Mouse (Mus musculus): Measurements from ENCODE around the gene Mtmr11. TPM values are rescaled to one million over a fixed set of nuclear protein-coding genes. Genes with fewer than 3 reads are reported as not detected.
A peak's percentile ranks its signal among the peaks of the same experiment; 100 is the strongest.
"Not testable (repeated sequence)": the region's sequence is repeated elsewhere in the genome, so short reads cannot be mapped to it uniquely, and the experiment has no call there.

Gene Mtmr11
- polyA plus RNA-seq, 1 experiment from 2014 or later, result 26.6 TPM

GRCm38 (mm10) chr3:96219191-96219641 is 57.4 kb downstream of the Mtmr11 start:
- under 1% methylated on average over 12 of the region's 12 CpGs for WGBS
- no peaks in the 10 kb centered on the region for H3K36me3 ChIP-seq
- ATAC-seq (ENCODE audit: insufficient number of reproducible peaks, low FRiP score, low TSS enrichment, low read depth), result no peak

GRCm38 (mm10) chr3:96219661-96220130 is 57.9 kb downstream of the Mtmr11 start, which contains the start of the genes Bola1 and Hist2h2ab:
Gene Bola1 (minus strand): TSS chr3:96219709.
Gene Hist2h2ab (plus strand): TSS chr3:96219865.
- ATAC-seq (ENCODE audit: insufficient number of reproducible peaks, low FRiP score, low TSS enrichment, low read depth), result peak; percentile 87
- Histone ChIP-seq H3K4me3 (replicated peaks) (peak within 1 kb of the TSS; percentile 65), H3K4me2 (replicated peaks) (peak within 1 kb of the TSS; percentile 69), H3K9me3 (replicated peaks) (no peaks in the 10 kb centered on the region), H3K9ac (peak within 1 kb of the TSS; percentile 76), H3K27ac (replicated peaks) (peak within 1 kb of the TSS; percentile 100), H3K4me1 (peaks cover 31% of the 10 kb centered on the region), H3K27me3 (no peaks in the 10 kb centered on the region), H3K36me3 (no peaks in the 10 kb centered on the region)
- WGBS, result under 1% methylated on average over 34 of the region's 37 CpGs

More at GRCm38 (mm10) chr3:96219191-96219641, 57.4 kb downstream of the Mtmr11 start:
- Histone ChIP-seq H3K9me3 (replicated peaks) (no peaks in the 10 kb centered on the region), H3K27ac (replicated peaks) (peak overlapping the region; percentile 100), H3K27me3 (no peaks in the 10 kb centered on the region), H3K4me1 (peaks cover 31% of the 10 kb centered on the region), H3K4me3 (replicated peaks) (peak overlapping the region; percentile 65), H3K4me2 (replicated peaks) (peak overlapping the region; percentile 69), H3K9ac (peak overlapping the region; percentile 76)

- H3K27me3 ChIP-seq; H3K9me3 ChIP-seq (replicated peaks); H3K36me3 ChIP-seq: not testable (repeated sequence)
- peak overlapping the region; percentile 69 for H3K4me2 ChIP-seq (replicated peaks)
- peak overlapping the region; percentile 65 for H3K4me3 ChIP-seq (replicated peaks)
- ATAC-seq (ENCODE audit: insufficient number of reproducible peaks, low FRiP score, low TSS enrichment, low read depth), result 0 out of 2 replicates have a peak, but pooled peaks have one; percentile 0
- H3K27ac ChIP-seq (replicated peaks), result peak overlapping the region; percentile 100
- WGBS, result under 1% methylated on average over 41 of the region's 47 CpGs
- peak overlapping the region; percentile 76 for H3K9ac ChIP-seq
- H3K4me1 ChIP-seq, result peaks cover 31% of the 10 kb centered on the region
These were observed 58.4 kb downstream of the Mtmr11 start for GRCm38 (mm10) chr3:96220131-96220764.

GRCm38 (mm10) chr3:96220765-96221639 is 59.2 kb downstream of the Mtmr11 start, which contains the start of the genes Hist2h2ac and Hist2h2be:
Gene Hist2h2ac (minus strand): TSS chr3:96220880.
Gene Hist2h2be (plus strand): TSS chr3:96221119.
- H3K4me3 ChIP-seq (replicated peaks), result peak within 1 kb of the TSS; percentile 65
- H3K4me2 ChIP-seq (replicated peaks), result peak within 1 kb of the TSS; percentile 69
- H3K9ac ChIP-seq, result peak within 1 kb of the TSS; percentile 76
- H3K27me3 ChIP-seq, result no peaks in the 10 kb centered on the region
- WGBS, result under 1% methylated on average over 43 of the region's 43 CpGs
- peak; percentile 88 for ATAC-seq (ENCODE audit: insufficient number of reproducible peaks, low FRiP score, low TSS enrichment, low read depth)
- peaks cover 31% of the 10 kb centered on the region for H3K4me1 ChIP-seq
- H3K27ac ChIP-seq (replicated peaks), result peak within 1 kb of the TSS; percentile 100
- no peaks in the 10 kb centered on the region for H3K36me3 ChIP-seq
- no peaks in the 10 kb centered on the region for H3K9me3 ChIP-seq (replicated peaks)

Small RNA genes lying within 50 kb of the gene (microRNA-seq; reads per million reads assigned to microRNA genes)
- not detected for gene Gm44492 (ENCODE audit: borderline number of aligned reads)

Other genes starting within 250 kb of the Mtmr11 start
- gene Anp32e, start 232.8 kb upstream of the Mtmr11 start, polyA plus RNA-seq (2015; fragmentation: Nextera tagmentation; extraction: Ambion mirVana), result 173 and 175 TPM in 2 replicates
- 36.7 and 47.0 TPM in 2 replicates for gene Plekho1, start 166.0 kb upstream of the Mtmr11 start, polyA plus RNA-seq (2015; fragmentation: Nextera tagmentation; extraction: Ambion mirVana)
- 41.0 and 46.1 TPM in 2 replicates for gene Vps45, start 103.5 kb upstream of the Mtmr11 start, polyA plus RNA-seq (2015; fragmentation: Nextera tagmentation; extraction: Ambion mirVana)
- gene Otud7b, start 57.5 kb upstream of the Mtmr11 start, polyA plus RNA-seq (2015; fragmentation: Nextera tagmentation; extraction: Ambion mirVana), result 22.0 and 26.1 TPM in 2 replicates
- 160 and 167 TPM in 2 replicates for gene Sf3b4, start 10.3 kb downstream of the Mtmr11 start, polyA plus RNA-seq (2015; fragmentation: Nextera tagmentation; extraction: Ambion mirVana)
- gene Sv2a, start 19.1 kb downstream of the Mtmr11 start, polyA plus RNA-seq (2015; fragmentation: Nextera tagmentation; extraction: Ambion mirVana), result 4.8 and 5.6 TPM in 2 replicates
- gene Bola1, start 57.7 kb downstream of the Mtmr11 start, polyA plus RNA-seq (2015; fragmentation: Nextera tagmentation; extraction: Ambion mirVana), result 50.9 and 52.6 TPM in 2 replicates
- gene Hist2h2ab, start 57.9 kb downstream of the Mtmr11 start, polyA plus RNA-seq (2015; fragmentation: Nextera tagmentation; extraction: Ambion mirVana), result not detected in 2 replicates
- gene Hist2h2ac, start 58.9 kb downstream of the Mtmr11 start, polyA plus RNA-seq (2015; fragmentation: Nextera tagmentation; extraction: Ambion mirVana), result 5.8 and 10.1 TPM in 2 replicates
- 9.8 and 13.5 TPM in 2 replicates for gene Hist2h2be, start 59.1 kb downstream of the Mtmr11 start, polyA plus RNA-seq (2015; fragmentation: Nextera tagmentation; extraction: Ambion mirVana)
- 4.7 and 5.7 TPM in 2 replicates for gene Hist2h3c2, start 77.1 kb downstream of the Mtmr11 start, polyA plus RNA-seq (2015; fragmentation: Nextera tagmentation; extraction: Ambion mirVana)
- gene Hist2h2aa2, start 78.3 kb downstream of the Mtmr11 start, polyA plus RNA-seq (2015; fragmentation: Nextera tagmentation; extraction: Ambion mirVana), result 76.7 and 79.1 TPM in 2 replicates
- 25.9 and 30.4 TPM in 2 replicates for gene Hist2h2aa1, start 83.5 kb downstream of the Mtmr11 start, polyA plus RNA-seq (2015; fragmentation: Nextera tagmentation; extraction: Ambion mirVana)
- 1.6 TPM in 1 of 2 replicates, not detected in the other for gene Hist2h3c1, start 84.7 kb downstream of the Mtmr11 start, polyA plus RNA-seq (2015; fragmentation: Nextera tagmentation; extraction: Ambion mirVana)
- gene Hist2h4, start 101.3 kb downstream of the Mtmr11 start, polyA plus RNA-seq (2015; fragmentation: Nextera tagmentation; extraction: Ambion mirVana), result 8.7 and 11.5 TPM in 2 replicates
- gene Hist2h3b, start 106.7 kb downstream of the Mtmr11 start, polyA plus RNA-seq (2015; fragmentation: Nextera tagmentation; extraction: Ambion mirVana), result 36.0 and 51.5 TPM in 2 replicates
- 7.0 and 8.6 TPM in 2 replicates for gene Hist2h2bb, start 107.7 kb downstream of the Mtmr11 start, polyA plus RNA-seq (2015; fragmentation: Nextera tagmentation; extraction: Ambion mirVana)
- gene Fcgr1, start 132.0 kb downstream of the Mtmr11 start, polyA plus RNA-seq (2015; fragmentation: Nextera tagmentation; extraction: Ambion mirVana), result 2.2 and 4.4 TPM in 2 replicates

All from embryonic facial prominence, embryonic 15.5 days (tissue).